Mouse (Mus musculus) heart, embryonic 15.5 days (tissue): ENCODE measurements around the gene Creld2. TPM values are rescaled to one million over a fixed set of nuclear protein-coding genes. Genes with fewer than 3 reads are reported as not detected.
A peak's percentile ranks its signal among the peaks of the same experiment; 100 is the strongest.

Experiments
- ATAC-seq: fragments of 200-750 bp; cut with Nextera tagmentation; replicated peaks from 2 replicates; pipeline ENCODE4 v1.8.0; 2017; ENCODE audit warnings: low read depth, moderate TSS enrichment; ENCODE audit not compliant: insufficient number of reproducible peaks, insufficient read depth, low FRiP score
- H3K27ac ChIP-seq: fragments of 300-500 bp; sonication (generic); 2 replicates; pipeline ENCODE4 v1.5.1; 2015; ENCODE audit warnings: mild to moderate bottlenecking, inconsistent platforms
- H3K27me3 ChIP-seq: fragments of 300-500 bp; sonication (generic); 2 replicates; pipeline ENCODE4 v1.6.1; 2015; ENCODE audit warnings: inconsistent platforms
- H3K36me3 ChIP-seq: fragments of 300-500 bp; sonication (generic); 2 replicates; pipeline ENCODE4 v1.6.1; 2015; ENCODE audit warnings: mild to moderate bottlenecking, inconsistent platforms
- H3K4me1 ChIP-seq: fragments of 300-500 bp; sonication (generic); replicated peaks from 2 replicates; pipeline ENCODE4 v1.6.1; 2015; ENCODE audit warnings: inconsistent platforms
- H3K4me2 ChIP-seq: fragments of 300-500 bp; sonication (generic); 2 replicates; pipeline ENCODE4 v1.6.1; 2015; ENCODE audit warnings: inconsistent platforms, mild to moderate bottlenecking, moderate library complexity
- H3K4me3 ChIP-seq: fragments of 300-500 bp; sonication (generic); 2 replicates; pipeline ENCODE4 v1.5.1; 2015; ENCODE audit warnings: mild to moderate bottlenecking, inconsistent platforms
- H3K9ac ChIP-seq: fragments of 300-500 bp; sonication (generic); 2 replicates; pipeline ENCODE4 v1.6.1; 2015; ENCODE audit warnings: mild to moderate bottlenecking, inconsistent platforms
- H3K9me3 ChIP-seq: fragments of 300-500 bp; sonication (generic); replicated peaks from 2 replicates; pipeline ENCODE4 v1.6.1; 2016; ENCODE audit warnings: inconsistent platforms
- WGBS: fragments of 180-500 bp; shearing (Covaris S2); methylation state at CpG from one replicate; pipeline ENCODE4 v1.1.7; 2015; ENCODE audit warnings: mixed read lengths; 5-methylcytosine and 5-hydroxymethylcytosine counted together
- polyA plus RNA-seq: library from polyadenylated mRNA; unstranded; fragments of >200 nt; fragmentation: Nextera tagmentation; extraction: Ambion mirVana; gene quantifications from 2 replicates; pipeline ENCODE4 v1.2.1, GENCODE M21; 2015

Creld2 gene
- polyA plus RNA-seq, 1 experiment from 2014 or later: 47.5 TPM

- Histone ChIP-seq H3K4me2 (no peak overlapping the region), H3K4me3 (no peak overlapping the region), H3K27me3 (no peaks in the 10 kb centered on the region), H3K36me3 (peaks cover 8% of the 10 kb centered on the region; the same call in 1 of the 2 replicates), H3K9me3 (no peaks in the 10 kb centered on the region), H3K27ac (no peak overlapping the region), H3K9ac (no peak overlapping the region), H3K4me1 (peaks cover 49% of the 10 kb centered on the region)
- 77% methylated on average over 5 of the region's 5 CpGs for WGBS
- ATAC-seq: no peak
These were observed 11.2 kb downstream of the Creld2 start for GRCm38 (mm10) chr15:88830696-88831095.

- peak overlapping the region; percentile 23; the same call in 1 of the 2 replicates for H3K4me2 ChIP-seq
- H3K9ac ChIP-seq: no peak overlapping the region
- peaks cover 2% of the 10 kb centered on the region; the same call in 1 of the 2 replicates for H3K36me3 ChIP-seq
- ATAC-seq: peak; percentile 14; the same call in 1 of the 2 replicates
- H3K27me3 ChIP-seq: no peaks in the 10 kb centered on the region
- no peaks in the 10 kb centered on the region for H3K9me3 ChIP-seq
- 30% methylated on average over 5 of the region's 5 CpGs for WGBS
- H3K4me3 ChIP-seq: no peak overlapping the region
- peaks cover 53% of the 10 kb centered on the region for H3K4me1 ChIP-seq
- H3K27ac ChIP-seq: peak overlapping the region; percentile 84
These were observed 12.0 kb downstream of the Creld2 start for GRCm38 (mm10) chr15:88831482-88831881.

DNA sequence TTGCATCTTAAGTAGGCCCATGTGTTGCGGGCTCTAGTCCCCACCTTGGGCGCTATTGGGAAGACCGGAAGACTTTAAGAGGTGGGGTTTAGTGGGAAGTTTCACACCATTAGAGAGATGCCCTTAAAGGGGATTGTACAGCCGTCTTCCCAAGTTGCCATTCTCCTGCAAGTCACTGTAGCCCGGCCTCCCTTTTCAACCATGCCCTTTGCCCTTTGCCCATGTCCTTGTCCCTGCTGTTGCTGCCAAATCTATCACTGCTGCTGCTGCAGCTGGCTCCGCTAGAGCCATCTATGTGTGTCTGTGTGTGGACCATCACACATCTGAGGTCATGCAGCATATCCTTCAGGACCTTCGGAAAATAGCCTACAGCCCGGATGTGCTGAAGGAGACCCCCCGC is 13.1 kb downstream of the Creld2 start:
- Histone ChIP-seq H3K9me3 (no peaks in the 10 kb centered on the region), H3K36me3 (no peaks in the 10 kb centered on the region), H3K4me2 (no peak overlapping the region), H3K4me1 (peaks cover 62% of the 10 kb centered on the region), H3K27ac (peak overlapping the region; percentile 84; the same call in 1 of the 2 replicates), H3K9ac (no peak overlapping the region), H3K27me3 (no peaks in the 10 kb centered on the region), H3K4me3 (no peak overlapping the region)
- 75% methylated on average over 9 of the region's 9 CpGs for WGBS
- no peak for ATAC-seq

DNA sequence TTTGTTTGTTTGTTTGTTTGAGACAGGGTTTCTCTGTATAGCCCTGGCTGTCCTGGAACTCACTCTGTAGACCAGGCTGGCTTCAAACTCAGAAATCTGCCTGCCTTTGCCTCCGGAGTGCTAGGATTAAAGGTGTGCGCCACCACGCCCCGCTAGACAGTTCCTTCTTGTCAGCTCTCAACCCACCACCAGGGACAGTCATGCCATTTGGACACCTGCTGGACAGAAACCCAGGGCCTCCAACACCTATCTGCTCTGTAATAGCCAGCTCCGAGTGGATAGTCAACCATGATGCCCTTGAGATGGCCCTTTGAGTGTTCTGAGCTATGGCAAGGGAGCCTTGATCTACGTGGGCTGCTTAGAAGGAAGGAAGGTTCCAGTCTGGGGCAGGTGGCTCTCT is 16.6 kb downstream of the Creld2 start:
- Histone ChIP-seq H3K4me1 (peaks cover 62% of the 10 kb centered on the region), H3K4me3 (no peak overlapping the region), H3K36me3 (no peaks in the 10 kb centered on the region), H3K4me2 (no peak overlapping the region), H3K9me3 (no peaks in the 10 kb centered on the region), H3K27ac (no peak overlapping the region), H3K9ac (no peak overlapping the region), H3K27me3 (no peaks in the 10 kb centered on the region)
- ATAC-seq: no peak
- WGBS: 73% methylated on average over 6 of the region's 6 CpGs

DNA sequence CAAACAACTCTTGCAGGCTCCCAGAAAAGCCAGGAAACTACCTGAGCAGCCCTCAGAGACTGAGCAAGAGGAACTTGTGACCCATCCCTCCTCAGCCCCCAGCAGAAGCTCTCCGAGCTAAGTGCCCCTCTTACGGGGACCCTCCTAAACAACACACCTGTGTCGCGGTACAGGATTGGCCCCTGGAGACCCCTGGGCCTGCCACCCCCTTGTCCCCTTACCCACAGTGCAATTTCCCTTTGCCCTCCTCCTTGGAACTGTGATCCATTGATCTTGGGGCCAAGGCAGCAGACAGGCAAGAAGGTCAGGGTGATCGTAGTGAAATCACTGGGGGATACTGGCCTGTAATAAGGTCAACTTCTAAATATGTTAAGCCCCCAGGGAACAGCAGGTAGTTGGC is 17.1 kb downstream of the Creld2 start:
- no peaks in the 10 kb centered on the region for H3K9me3 ChIP-seq
- no peak for ATAC-seq
- no peaks in the 10 kb centered on the region for H3K36me3 ChIP-seq
- H3K27me3 ChIP-seq: no peaks in the 10 kb centered on the region
- peaks cover 62% of the 10 kb centered on the region for H3K4me1 ChIP-seq
- no peak overlapping the region for H3K9ac ChIP-seq
- 62% methylated on average over 5 of the region's 5 CpGs for WGBS
- peak overlapping the region; percentile 92 for H3K4me2 ChIP-seq
- peak overlapping the region; percentile 5; the same call in 1 of the 2 replicates for H3K27ac ChIP-seq
- no peak overlapping the region; the same call in 1 of the 2 replicates for H3K4me3 ChIP-seq

DNA sequence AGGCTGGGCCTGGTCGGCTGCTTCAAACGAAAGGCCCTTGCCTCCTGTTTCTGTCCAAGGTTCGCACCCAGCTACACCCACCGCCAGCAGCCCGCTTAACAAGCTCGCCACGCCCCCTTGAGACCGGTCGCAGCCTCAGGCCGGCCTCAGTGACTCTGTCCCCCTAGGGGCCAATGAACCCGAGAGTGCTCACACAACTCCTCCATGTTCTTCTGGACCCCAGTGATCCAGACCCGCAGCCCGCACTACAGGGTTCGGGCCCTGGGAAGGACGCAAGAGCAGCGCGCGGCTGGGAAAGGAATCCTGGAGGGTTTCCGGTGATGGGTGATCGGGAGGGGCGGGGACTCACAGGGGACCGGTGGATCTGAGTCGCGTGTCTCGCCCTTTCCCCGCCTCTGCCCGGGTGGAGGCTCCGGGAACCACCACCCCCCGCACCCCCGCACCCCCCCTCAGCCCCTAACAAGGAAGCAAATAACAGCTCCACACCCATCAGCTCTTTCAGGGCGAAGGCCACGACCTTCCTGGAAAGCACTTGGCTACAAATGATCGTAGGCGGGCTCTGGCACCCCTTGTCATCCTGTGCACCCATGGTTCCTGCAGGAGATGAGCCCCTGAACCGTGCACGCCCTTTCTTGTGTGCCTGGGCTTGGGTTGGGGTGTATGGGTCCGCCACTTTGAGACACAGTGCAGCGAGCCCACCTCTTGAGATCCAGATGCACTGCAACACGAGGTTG is 17.9 kb downstream of the Creld2 start:
- Histone ChIP-seq H3K36me3 (no peaks in the 10 kb centered on the region), H3K9me3 (no peaks in the 10 kb centered on the region), H3K9ac (peak overlapping the region; percentile 51), H3K4me2 (peak overlapping the region; percentile 92), H3K27me3 (no peaks in the 10 kb centered on the region), H3K4me3 (peak overlapping the region; percentile 55), H3K4me1 (peaks cover 56% of the 10 kb centered on the region), H3K27ac (peak overlapping the region; percentile 88)
- 1% methylated on average over 39 of the region's 39 CpGs for whole genome bisulfite sequencing
- ATAC-seq: peak; percentile 28

GRCm38 (mm10) chr15:88837977-88838376 is 18.5 kb downstream of the Creld2 start:
- no peaks in the 10 kb centered on the region for H3K9me3 ChIP-seq
- H3K4me3 ChIP-seq: peak overlapping the region; percentile 55
- H3K27ac ChIP-seq: peak overlapping the region; percentile 88
- ATAC-seq: no peak
- H3K4me1 ChIP-seq: peaks cover 56% of the 10 kb centered on the region
- 3% methylated on average over 11 of the region's 11 CpGs for WGBS
- H3K36me3 ChIP-seq: no peaks in the 10 kb centered on the region
- peak overlapping the region; percentile 92 for H3K4me2 ChIP-seq
- H3K27me3 ChIP-seq: no peaks in the 10 kb centered on the region
- peak overlapping the region; percentile 51 for H3K9ac ChIP-seq

GRCm38 (mm10) chr15:88839271-88839670 is 19.8 kb downstream of the Creld2 start:
- Histone ChIP-seq H3K4me3 (no peak overlapping the region), H3K36me3 (no peaks in the 10 kb centered on the region), H3K9ac (0 out of 2 replicates have a peak overlapping the region, but pooled peaks have one; percentile 21), H3K9me3 (no peaks in the 10 kb centered on the region), H3K4me1 (peaks cover 62% of the 10 kb centered on the region), H3K27ac (peak overlapping the region; percentile 92), H3K4me2 (peak overlapping the region; percentile 39), H3K27me3 (no peaks in the 10 kb centered on the region)
- WGBS: 7% methylated on average over 9 of the region's 9 CpGs
- peak; percentile 93 for ATAC-seq

DNA sequence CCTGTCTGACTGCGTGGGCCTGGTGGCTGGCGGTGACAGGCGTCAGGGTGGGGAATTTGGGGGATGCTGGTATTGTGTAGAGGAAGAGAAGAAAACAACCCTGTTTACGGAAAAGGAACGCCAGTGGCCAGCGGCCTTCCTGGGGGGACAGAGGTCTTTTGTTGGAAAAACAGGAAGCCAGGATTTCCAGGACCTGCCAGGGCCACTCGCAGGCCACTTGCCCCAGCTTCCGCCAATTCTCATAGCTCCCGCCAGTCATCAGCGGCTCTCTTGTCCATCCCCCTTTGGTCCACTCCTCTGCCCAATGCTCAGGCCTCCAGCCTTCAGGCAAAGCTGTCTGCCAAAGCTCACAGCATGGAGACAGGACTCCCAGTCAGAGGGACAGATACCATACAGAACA is 20.7 kb downstream of the Creld2 start:
- Histone ChIP-seq H3K4me2 (peak overlapping the region; percentile 39; the same call in 1 of the 2 replicates), H3K4me1 (peaks cover 62% of the 10 kb centered on the region)
- WGBS: 46% methylated on average over 10 of the region's 10 CpGs

GRCm38 (mm10) chr15:88841160-88841559 is 21.7 kb downstream of the Creld2 start:
- Histone ChIP-seq H3K36me3 (no peaks in the 10 kb centered on the region), H3K4me3 (no peak overlapping the region), H3K9ac (no peak overlapping the region), H3K4me2 (no peak overlapping the region), H3K4me1 (peaks cover 61% of the 10 kb centered on the region), H3K9me3 (no peaks in the 10 kb centered on the region), H3K27ac (no peak overlapping the region), H3K27me3 (no peaks in the 10 kb centered on the region)
- 100% methylated on average over 2 of the region's 2 CpGs for WGBS
- ATAC-seq: no peak

More for the DNA sequence above, 20.7 kb downstream of the Creld2 start:
- ATAC-seq: no peak
- Histone ChIP-seq H3K9me3 (no peaks in the 10 kb centered on the region), H3K36me3 (no peaks in the 10 kb centered on the region), H3K4me3 (no peak overlapping the region), H3K27me3 (no peaks in the 10 kb centered on the region), H3K27ac (peak overlapping the region; percentile 92), H3K9ac (0 out of 2 replicates have a peak overlapping the region, but pooled peaks have one; percentile 21)

DNA sequence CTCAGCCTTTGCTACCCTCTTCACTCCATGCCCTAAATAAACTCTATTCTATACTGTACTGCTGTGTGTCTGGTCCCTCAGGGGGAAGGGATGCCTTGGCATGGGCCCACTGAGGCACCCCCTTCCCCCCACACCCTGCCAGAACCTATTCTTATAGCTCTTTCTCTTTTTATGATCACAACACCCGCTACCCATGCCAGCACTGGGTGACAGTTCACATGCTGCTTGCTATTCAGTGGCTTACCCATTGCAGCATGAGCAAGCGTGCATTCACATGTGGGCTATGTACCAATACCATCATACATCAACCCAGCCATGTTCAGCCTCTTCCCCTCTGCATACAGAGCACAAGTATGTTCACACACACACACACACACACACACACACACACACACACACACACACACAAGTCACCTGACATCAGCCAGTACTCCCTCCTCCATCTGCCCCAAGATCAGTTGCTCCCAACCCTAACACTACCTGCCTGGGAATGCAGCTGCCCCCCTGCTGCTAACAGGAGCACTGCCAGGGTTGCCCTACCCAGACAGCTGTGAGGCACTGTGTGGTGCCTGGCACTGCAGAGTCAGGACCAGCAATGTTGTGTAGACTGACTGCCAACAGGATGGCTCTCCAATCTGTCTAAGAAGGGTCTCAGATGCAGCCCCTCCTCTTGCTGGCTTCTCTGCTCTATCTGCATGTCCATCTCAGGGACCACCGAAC is 22.3 kb downstream of the Creld2 start:
- Histone ChIP-seq H3K4me1 (peaks cover 55% of the 10 kb centered on the region), H3K4me2 (no peak overlapping the region), H3K4me3 (no peak overlapping the region), H3K36me3 (no peaks in the 10 kb centered on the region), H3K27me3 (no peaks in the 10 kb centered on the region), H3K27ac (no peak overlapping the region), H3K9ac (no peak overlapping the region), H3K9me3 (no peaks in the 10 kb centered on the region)
- ATAC-seq: no peak
- 92% methylated on average over 3 of the region's 3 CpGs for WGBS
